Mouse (Mus musculus) lung, adult 18-20 months (tissue): ENCODE results near the gene Src.
"Not testable (repeated sequence)": the region's sequence is repeated elsewhere in the genome, so short reads cannot be mapped to it uniquely, and the experiment has no call there.

Experiments
- DNase-seq, 2 experiments: peaks; one replicate each; pipeline ENCODE4 v3.0.0; 2022; ENCODE audit warnings: mixed read lengths in 2 of 2

Src gene

DNA sequence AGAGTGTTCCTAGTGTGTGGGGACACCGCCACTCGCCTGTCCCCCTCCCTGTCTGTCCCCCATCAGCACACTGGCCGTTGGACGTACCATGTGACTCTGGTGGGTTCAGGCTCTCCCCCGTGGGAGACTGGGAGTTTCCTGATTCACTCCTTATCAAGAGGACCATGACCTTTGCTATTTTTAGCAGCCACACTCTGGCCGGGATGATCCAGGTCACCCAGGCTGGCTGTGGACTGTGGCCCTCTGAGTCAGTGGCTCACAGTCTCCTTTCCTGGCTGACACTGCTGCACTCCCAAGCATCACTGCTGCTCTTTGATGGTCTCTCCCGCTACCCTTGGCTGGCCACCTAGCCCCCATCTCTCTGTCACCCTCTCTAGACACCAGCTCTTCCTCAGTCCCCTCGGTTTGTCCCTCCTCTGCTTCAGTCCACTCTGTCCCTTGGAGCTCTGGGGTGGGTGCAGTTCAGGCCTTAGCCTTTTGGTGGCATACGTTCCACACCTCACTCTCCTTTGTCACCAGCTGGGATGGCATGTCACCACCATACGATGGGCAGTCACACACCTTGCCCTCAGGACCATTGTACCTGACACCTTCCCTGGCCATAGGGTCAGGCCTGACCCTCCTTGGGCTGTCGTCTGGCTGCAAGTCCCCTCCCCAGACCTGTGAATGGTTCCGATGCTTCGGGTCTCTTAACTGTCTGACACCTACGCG, 61.8 kb downstream of the Src start:
- peak in 1 of 2 experiments; percentile 36 for DNase-seq

- DNase-seq: no peak
Observed at GRCm38 (mm10) chr2:157482729-157483128, 64.5 kb downstream of the Src start.

- not testable (repeated sequence) for DNase-seq
Observed at GRCm38 (mm10) chr2:157486559-157486958, 68.3 kb downstream of the Src start.

DNA sequence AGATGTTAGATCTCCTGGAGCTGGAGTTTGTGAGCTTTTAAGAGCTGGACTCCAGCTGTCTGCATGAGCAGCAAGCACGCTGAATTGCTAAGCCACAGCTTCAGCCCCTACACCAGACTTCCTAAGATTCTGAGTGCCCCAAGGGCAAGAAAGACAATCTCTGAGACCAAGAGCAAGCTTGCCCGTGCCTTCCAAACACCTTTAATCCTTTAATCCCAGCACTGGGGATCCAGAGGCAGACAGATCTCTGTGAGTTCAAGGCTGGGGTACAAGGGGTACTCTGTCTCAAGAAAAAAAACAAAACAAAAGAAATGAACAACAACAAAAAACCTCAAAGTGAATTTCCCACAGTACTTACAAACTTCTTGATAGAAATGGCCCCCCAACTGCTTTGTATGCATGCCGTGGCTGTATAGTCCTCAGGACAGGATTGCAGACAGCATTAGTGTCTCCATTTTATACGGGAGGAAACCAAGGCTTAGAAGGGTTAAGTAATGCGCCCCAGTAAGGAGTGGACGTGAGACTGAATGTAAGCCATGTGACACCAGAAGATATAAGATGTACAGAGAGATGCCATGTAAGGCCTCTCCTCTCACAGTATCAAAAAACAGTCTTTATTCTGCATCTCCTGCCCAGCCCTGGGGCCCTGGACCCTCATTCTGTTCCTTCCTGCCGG, 68.9 kb downstream of the Src start:
- no peak for DNase-seq

DNA sequence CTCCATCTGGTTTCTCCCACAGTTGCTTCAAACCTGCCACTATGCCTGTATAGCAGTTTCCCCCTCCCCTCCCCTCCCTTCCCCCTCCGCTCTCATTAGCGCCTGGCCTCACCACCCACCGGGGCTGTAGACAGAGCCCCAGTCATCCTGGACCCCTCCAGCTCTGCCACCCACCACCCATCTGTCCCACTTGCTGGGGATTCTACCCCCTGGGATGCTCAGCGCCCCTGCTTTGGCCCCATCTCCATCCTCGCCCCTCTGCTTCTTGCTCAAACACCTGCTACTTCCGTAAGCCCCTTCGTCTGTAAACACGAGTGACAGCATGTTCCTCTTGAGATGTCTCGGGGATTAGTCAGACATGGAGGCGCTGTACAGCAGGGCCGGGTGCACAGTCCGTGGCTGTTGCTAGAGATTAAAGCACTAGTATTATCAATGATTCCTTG, 69.5 kb downstream of the Src start:
- DNase-seq: no peak

- no peak for DNase-seq
Observed at GRCm38 (mm10) chr2:157493240-157493639, 75.0 kb downstream of the Src start.

GRCm38 (mm10) chr2:157498529-157498928, 80.3 kb downstream of the Src start:
- DNase-seq: no peak

GRCm38 (mm10) chr2:157500364-157500763, 82.1 kb downstream of the Src start:
- DNase-seq: peak; percentile 15 to 17

- no peak for DNase-seq
Observed at GRCm38 (mm10) chr2:157501324-157501723, 83.1 kb downstream of the Src start.

DNA sequence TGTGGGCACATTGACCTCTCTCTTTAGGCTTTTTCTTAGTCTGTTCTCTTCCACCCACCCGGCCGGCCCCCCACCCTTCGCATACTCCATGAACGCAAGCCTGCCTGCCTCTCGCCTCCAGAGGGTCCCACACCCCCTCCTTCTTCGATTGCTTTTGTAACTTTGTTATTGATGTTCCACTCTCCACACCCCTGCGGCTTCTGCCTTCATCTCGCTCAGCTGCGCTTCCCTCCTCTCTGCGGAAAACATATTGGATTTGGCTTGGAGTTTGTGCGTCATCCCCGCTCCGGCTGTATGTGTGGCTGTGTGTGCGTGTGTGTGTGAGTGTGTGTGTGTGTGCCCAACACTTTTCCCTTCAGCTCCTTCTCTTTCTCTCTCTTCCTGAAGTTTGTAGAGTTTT, 88.5 kb downstream of the Src start:
- no peak for DNase-seq

GRCm38 (mm10) chr2:157509182-157509581, 90.9 kb downstream of the Src start:
- no peak for DNase-seq

GRCm38 (mm10) chr2:157510031-157510430, 91.8 kb downstream of the Src start:
- DNase-seq: no peak

DNA sequence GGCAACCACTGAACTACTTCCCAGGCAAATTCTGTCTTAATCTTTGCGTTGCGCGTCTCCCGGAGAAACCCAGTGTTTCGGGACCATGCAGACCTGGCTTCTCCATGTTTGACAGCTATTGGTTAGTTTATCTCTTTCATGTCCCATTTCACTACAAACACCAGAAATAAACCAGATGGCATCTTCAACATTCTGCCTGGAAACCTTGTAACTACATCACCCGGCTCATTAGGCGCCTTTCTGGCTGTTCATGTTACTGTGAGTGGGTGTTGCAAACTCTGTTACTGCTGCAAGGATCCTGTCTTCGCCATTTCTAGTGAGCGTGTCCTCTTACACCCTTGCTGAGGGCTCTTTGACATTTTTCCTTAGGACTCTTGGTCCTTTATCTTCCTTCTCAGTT, 94.6 kb downstream of the Src start:
- no peak for DNase-seq

GRCm38 (mm10) chr2:157513737-157514208, 95.5 kb downstream of the Src start:
- DNase-seq: peak in 1 of 2 experiments; percentile 5

GRCm38 (mm10) chr2:157514353-157514752, 96.1 kb downstream of the Src start:
- no peak for DNase-seq

DNA sequence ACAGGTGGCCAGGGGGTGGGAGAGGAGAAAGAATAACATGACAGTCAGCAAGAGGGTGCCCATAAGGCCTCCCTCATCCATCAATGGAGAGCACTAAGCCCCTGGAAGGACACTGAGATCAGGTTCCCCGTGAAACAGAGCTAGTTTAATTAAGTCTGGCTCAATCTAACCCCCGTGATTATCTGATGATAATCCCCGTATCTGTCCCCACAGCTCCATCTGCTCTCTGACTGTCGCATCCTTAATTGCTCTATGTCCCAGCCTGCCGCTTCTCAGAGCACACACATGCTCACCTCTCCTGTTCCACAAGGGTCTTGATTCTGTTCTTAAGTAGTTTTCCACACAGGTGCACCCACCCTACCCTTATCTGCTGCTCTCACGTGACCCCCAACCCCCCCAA, 99.3 kb downstream of the Src start:
- DNase-seq: no peak

DNA sequence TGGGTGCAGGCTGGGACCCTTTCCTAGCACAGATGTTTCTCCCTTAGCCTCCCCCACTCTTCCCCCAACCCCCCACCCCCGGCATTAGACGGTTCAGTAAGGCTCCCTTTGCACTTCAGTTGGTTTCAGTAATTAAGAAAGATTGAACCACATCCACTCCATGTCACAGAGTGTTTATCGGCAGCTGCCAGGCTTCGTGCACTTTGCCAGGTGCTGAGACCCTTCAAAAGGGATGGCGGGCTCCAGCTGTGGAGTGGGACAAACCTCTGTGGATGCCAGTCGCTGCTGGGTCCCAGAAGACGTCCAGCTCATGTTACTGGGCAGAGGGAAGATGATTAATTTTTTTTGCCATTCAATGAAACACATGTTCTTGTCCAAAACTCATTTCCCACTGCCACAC, 100.2 kb downstream of the Src start:
- DNase-seq: no peak

DNA sequence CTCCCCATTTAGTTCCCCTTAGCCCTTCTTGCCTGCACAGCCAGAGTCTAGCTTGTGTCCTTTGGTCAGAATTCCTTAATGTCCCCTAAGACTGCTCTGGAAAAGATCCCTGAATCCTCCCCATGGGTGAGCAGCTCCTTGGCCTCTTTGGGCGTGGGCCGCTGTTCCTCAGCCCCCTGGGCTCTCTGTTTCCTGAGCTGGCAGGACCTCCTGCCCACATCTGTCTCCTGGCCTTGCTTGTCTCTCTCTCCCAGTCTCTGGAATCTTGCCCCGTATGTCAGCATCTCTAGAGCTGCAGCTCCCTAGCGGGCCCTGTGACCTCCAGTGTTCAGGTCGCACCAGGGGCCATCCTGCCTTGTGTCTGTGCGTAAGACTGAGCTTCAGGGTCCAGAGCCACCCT, 101.2 kb downstream of the Src start:
- DNase-seq: no peak

DNA sequence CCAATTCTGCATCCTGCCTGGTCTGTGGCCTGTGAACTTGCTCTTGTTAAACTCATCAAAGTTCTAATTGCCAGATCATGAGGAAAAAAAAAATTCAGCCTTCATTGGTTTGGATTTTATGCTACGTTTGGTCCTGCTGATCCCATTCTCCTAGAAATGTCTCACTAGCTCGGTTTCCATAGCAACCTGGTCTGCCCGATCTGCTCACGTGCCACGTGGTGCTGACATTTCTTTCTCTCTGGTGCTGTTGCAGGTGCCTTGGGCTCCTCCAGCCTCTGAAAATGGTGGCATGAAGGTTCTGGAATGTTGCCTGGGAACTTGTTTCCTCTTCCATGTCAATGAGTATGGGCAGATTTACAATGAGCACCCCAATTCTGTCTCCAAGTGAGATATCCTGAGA, 102.3 kb downstream of the Src start:
- DNase-seq: no peak
